Mouse (Mus musculus): ENCODE results near the gene Nrg3.

GRCm38 (mm10) chr14:38700972-38701371 is 771.9 kb downstream of the Nrg3 start:
- TF ChIP-seq SRF (IDR thresholded peaks at IDR 0.05; ENCODE audit: control insufficient read depth, insufficient read length, low read depth) (no peak), TCF12 (IDR thresholded peaks at IDR 0.05; ENCODE audit: insufficient read depth, poor library complexity, severe bottlenecking) (no peak), MYOD1 (IDR thresholded peaks at IDR 0.05; ENCODE audit: control insufficient read depth in 1 of 3, insufficient read length in 2 of 3, low read depth in 2 of 3) (no peak), USF1 (IDR thresholded peaks at IDR 0.05; ENCODE audit: low read depth) (no peak), TCF3 (IDR thresholded peaks at IDR 0.05; ENCODE audit: insufficient read length, low read depth) (no peak), POLR2A (IDR thresholded peaks at IDR 0.05; ENCODE audit: insufficient read length, low read depth) (no peak), POLR2AphosphoS2 (IDR thresholded peaks at IDR 0.05; ENCODE audit: insufficient read length, low read depth) (no peak), E2F4 (IDR thresholded peaks at IDR 0.05; ENCODE audit: insufficient read depth) (no peak)

All from myocyte (in vitro differentiated cells).